Mouse (Mus musculus): ENCODE data around the gene Btbd19. TPM values are rescaled to one million over a fixed set of nuclear protein-coding genes. Genes with fewer than 3 reads are reported as not detected.
A peak's percentile ranks its signal among the peaks of the same experiment; 100 is the strongest.

The Btbd19 gene
- polyA plus RNA-seq, 1 experiment from 2014 or later: 5.1 TPM

GRCm38 (mm10) chr4:117095551-117096452, 29.7 kb downstream of the Btbd19 start, which contains the start of gene Ptch2:
Ptch2 (plus strand) TSS chr4:117096075.
- H3K27me3 ChIP-seq: peaks cover 3% of the 10 kb centered on the region; the same call in 1 of the 2 replicates

DNA sequence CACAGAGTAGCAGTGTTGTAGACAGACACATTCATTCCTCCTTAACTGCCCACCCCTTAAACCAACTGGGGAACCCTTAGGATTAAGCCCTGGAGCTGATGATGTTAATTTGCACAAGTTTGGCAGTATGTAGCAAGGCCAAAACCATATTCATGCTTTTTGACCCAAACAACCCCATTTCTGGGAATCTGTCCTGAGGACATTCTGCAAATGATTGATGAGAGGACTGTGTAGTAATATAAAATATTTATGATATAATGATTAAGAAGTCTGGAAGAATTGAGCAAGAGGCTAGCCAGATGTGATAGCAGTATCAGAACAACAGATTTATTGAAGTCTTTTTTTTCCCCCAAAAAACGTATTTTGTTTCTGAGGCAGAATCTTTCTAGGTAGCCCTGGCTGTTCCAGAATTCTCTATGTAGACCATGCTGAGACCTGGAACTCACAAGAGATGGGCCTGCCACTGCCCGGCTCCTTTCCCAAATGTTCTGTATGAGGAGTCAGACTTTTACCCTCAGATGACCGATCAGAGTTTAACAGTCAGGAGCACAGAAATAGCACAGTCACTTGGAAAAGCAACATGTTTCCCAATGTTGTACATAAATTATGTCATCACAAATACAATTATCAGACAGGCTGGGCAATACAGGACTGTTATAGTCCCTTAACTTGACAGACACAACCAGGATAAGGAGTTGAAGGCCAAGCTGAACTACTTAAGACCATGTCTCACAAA, 30.7 kb downstream of the Btbd19 start:
- Histone ChIP-seq H3K4me3 (replicated peaks) (no peak overlapping the region), H3K36me3 (0 out of 2 replicates have a peak, but pooled peaks cover 1% of the 10 kb centered on the region), H3K4me2 (peak overlapping the region; percentile 95; the same call in 1 of the 2 replicates), H3K9ac (replicated peaks) (no peak overlapping the region), H3K4me1 (replicated peaks) (peaks cover 33% of the 10 kb centered on the region), H3K27ac (peak overlapping the region; percentile 73; the same call in 1 of the 2 replicates), H3K9me3 (no peaks in the 10 kb centered on the region), H3K27me3 (peaks cover 3% of the 10 kb centered on the region; the same call in 1 of the 2 replicates)
- ATAC-seq (ENCODE audit: insufficient number of reproducible peaks, insufficient read depth, low FRiP score, low TSS enrichment, low read depth): no peak
- WGBS: 71% methylated on average over 3 of the region's 3 CpGs

More at GRCm38 (mm10) chr4:117095551-117096452, 29.7 kb downstream of the Btbd19 start, which contains the start of gene Ptch2:
- H3K36me3 ChIP-seq: peaks cover 11% of the 10 kb centered on the region
- peak within 1 kb of the TSS; percentile 73 for H3K27ac ChIP-seq
- peak within 1 kb of the TSS; percentile 70 for H3K9ac ChIP-seq (replicated peaks)
- ATAC-seq (ENCODE audit: insufficient number of reproducible peaks, insufficient read depth, low FRiP score, low TSS enrichment, low read depth): peak; percentile 82
- H3K4me2 ChIP-seq: peak within 1 kb of the TSS; percentile 95
- under 1% methylated on average over 50 of the region's 50 CpGs for WGBS
- H3K4me1 ChIP-seq (replicated peaks): peaks cover 33% of the 10 kb centered on the region
- no peaks in the 10 kb centered on the region for H3K9me3 ChIP-seq
- H3K4me3 ChIP-seq (replicated peaks): peak within 1 kb of the TSS; percentile 68

- Histone ChIP-seq H3K4me3 (replicated peaks) (no peak overlapping the region), H3K4me2 (no peak overlapping the region), H3K27me3 (no peaks in the 10 kb centered on the region), H3K27ac (no peak overlapping the region), H3K4me1 (replicated peaks) (peaks cover 4% of the 10 kb centered on the region; the same call in 1 of the 2 replicates), H3K9ac (replicated peaks) (no peak overlapping the region), H3K36me3 (peaks cover 12% of the 10 kb centered on the region), H3K9me3 (no peaks in the 10 kb centered on the region)
- ATAC-seq (ENCODE audit: insufficient number of reproducible peaks, insufficient read depth, low FRiP score, low TSS enrichment, low read depth): no peak
- WGBS: 81% methylated on average over 7 of the region's 7 CpGs
Measured at GRCm38 (mm10) chr4:117090586-117090985, 34.9 kb downstream of the Btbd19 start.

DNA sequence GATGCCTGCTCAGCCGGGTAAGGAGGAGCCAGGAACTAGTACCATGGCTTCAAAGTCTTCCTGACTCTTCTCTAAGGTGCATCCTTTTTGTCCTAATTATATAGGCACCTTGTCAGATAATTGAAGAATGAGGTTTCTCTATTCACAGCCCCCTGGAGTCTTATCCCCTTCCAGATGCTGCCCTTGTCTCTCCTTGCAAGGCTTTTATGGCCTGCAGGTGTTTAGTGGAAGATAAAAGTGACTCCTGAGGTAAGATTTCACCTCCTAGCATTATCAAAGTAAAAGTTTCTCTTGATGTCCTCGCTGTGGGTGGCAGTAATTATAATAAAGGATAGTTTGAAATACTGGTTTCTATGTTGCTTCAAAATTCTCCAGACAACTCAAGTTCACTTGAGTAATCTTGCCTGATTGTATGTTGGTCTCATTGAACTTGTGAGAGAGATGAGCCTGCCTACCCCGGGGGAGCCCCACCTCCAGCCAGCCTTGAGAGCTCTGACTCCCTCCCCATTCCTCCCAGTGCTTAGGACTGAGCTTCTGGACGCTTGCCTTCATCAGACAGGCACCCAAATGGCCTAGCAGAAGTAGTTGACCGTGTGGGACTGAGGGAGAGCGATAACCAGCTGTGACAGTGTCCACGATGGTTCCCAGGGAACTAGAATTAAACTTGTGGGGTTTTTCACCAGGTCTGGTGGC, 37.4 kb downstream of the Btbd19 start:
- no peaks in the 10 kb centered on the region for H3K4me1 ChIP-seq (replicated peaks)
- no peak for ATAC-seq (ENCODE audit: insufficient number of reproducible peaks, insufficient read depth, low FRiP score, low TSS enrichment, low read depth)
- peaks cover 22% of the 10 kb centered on the region for H3K36me3 ChIP-seq
- H3K4me3 ChIP-seq (replicated peaks): no peak overlapping the region
- H3K27me3 ChIP-seq: no peaks in the 10 kb centered on the region
- H3K9me3 ChIP-seq: no peaks in the 10 kb centered on the region
- H3K9ac ChIP-seq (replicated peaks): no peak overlapping the region
- WGBS: 59% methylated on average over 7 of the region's 7 CpGs
- no peak overlapping the region for H3K27ac ChIP-seq
- no peak overlapping the region for H3K4me2 ChIP-seq

DNA sequence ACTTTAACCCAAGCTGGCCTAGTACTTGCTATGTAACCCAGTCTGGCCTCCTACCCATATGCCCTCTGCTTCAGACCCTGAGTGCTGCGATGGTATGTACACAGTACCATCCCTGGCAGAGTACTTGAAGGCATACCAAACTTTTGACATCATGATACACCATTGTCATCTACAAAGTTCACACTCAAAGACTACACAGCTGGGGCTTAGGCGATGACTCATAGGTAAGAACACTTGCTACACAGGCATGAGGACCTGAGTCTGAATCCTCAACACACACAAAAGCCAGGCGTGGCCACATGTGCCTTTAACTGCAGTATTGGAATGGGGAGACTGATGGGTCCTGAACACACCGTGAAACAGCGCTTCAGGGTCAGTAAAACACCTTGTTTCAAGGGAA, 54.3 kb downstream of the Btbd19 start:
- Histone ChIP-seq H3K36me3 (peaks cover 94% of the 10 kb centered on the region), H3K9ac (replicated peaks) (no peak overlapping the region), H3K4me2 (no peak overlapping the region), H3K4me1 (replicated peaks) (no peaks in the 10 kb centered on the region), H3K9me3 (no peaks in the 10 kb centered on the region), H3K27ac (no peak overlapping the region), H3K27me3 (no peaks in the 10 kb centered on the region), H3K4me3 (replicated peaks) (no peak overlapping the region)
- 95% methylated on average over 5 of the region's 5 CpGs for WGBS
- no peak for ATAC-seq (ENCODE audit: insufficient number of reproducible peaks, insufficient read depth, low FRiP score, low TSS enrichment, low read depth)

- H3K4me3 ChIP-seq (replicated peaks): no peak overlapping the region
- no peak overlapping the region for H3K27ac ChIP-seq
- H3K9ac ChIP-seq (replicated peaks): no peak overlapping the region
- no peaks in the 10 kb centered on the region for H3K9me3 ChIP-seq
- no peak overlapping the region for H3K4me2 ChIP-seq
- WGBS: 89% methylated on average over 4 of the region's 4 CpGs
- ATAC-seq (ENCODE audit: insufficient number of reproducible peaks, insufficient read depth, low FRiP score, low TSS enrichment, low read depth): no peak
- H3K4me1 ChIP-seq (replicated peaks): no peaks in the 10 kb centered on the region
- H3K36me3 ChIP-seq: peaks cover 94% of the 10 kb centered on the region
- H3K27me3 ChIP-seq: no peaks in the 10 kb centered on the region
Measured at GRCm38 (mm10) chr4:117070624-117071023, 54.9 kb downstream of the Btbd19 start.

DNA sequence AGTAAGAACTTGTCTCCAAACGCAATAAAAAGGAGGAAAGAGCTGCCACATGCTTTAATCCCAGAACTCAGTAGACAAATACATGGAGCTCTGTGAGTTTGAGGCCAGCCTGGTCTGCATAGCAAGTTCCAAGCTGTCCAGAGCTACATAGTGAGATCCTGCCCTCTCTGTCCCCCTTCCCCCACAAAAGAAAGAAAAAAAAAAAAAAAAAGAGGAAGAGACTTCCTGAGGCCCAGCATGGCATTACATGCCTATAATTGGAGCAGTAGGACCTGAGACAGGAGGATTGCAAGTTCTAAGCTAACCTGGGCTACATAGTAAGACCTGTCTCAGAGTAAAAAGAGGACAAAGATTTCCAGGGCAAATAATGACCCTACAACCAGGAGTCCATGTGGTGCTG, 55.9 kb downstream of the Btbd19 start:
- 82% methylated on average over 1 of the region's 1 CpGs for WGBS
- Histone ChIP-seq H3K4me2 (no peak overlapping the region), H3K27me3 (no peaks in the 10 kb centered on the region), H3K27ac (no peak overlapping the region), H3K4me1 (replicated peaks) (no peaks in the 10 kb centered on the region), H3K36me3 (peaks cover 90% of the 10 kb centered on the region), H3K4me3 (replicated peaks) (no peak overlapping the region), H3K9ac (replicated peaks) (no peak overlapping the region), H3K9me3 (no peaks in the 10 kb centered on the region)
- ATAC-seq (ENCODE audit: insufficient number of reproducible peaks, insufficient read depth, low FRiP score, low TSS enrichment, low read depth): no peak

Small RNA genes lying within 50 kb of the gene (microRNA-seq; reads per million reads assigned to microRNA genes)
- not detected for gene Gm22398

Other genes starting within 250 kb of the Btbd19 start
- 0.58 and 0.70 TPM in 2 replicates for gene Zswim5, start 248.3 kb downstream of the Btbd19 start, polyA plus RNA-seq (2016; fragmentation: Nextera tagmentation; extraction: Ambion mirVana)
- gene Urod, start 131.3 kb downstream of the Btbd19 start, polyA plus RNA-seq (2016; fragmentation: Nextera tagmentation; extraction: Ambion mirVana): 110 and 111 TPM in 2 replicates
- 10.7 and 10.8 TPM in 2 replicates for gene Hectd3, start 130.4 kb downstream of the Btbd19 start, polyA plus RNA-seq (2016; fragmentation: Nextera tagmentation; extraction: Ambion mirVana)
- 53.0 and 54.0 TPM in 2 replicates for gene Eif2b3, start 106.3 kb downstream of the Btbd19 start, polyA plus RNA-seq (2016; fragmentation: Nextera tagmentation; extraction: Ambion mirVana)
- gene Ptch2, start 29.6 kb downstream of the Btbd19 start, polyA plus RNA-seq (2016; fragmentation: Nextera tagmentation; extraction: Ambion mirVana): 5.4 and 6.4 TPM in 2 replicates
- gene Tctex1d4, start 1.1 kb upstream of the Btbd19 start, polyA plus RNA-seq (2016; fragmentation: Nextera tagmentation; extraction: Ambion mirVana): not detected in 2 replicates
- 2.5 and 2.7 TPM in 2 replicates for gene Plk3, start 8.2 kb upstream of the Btbd19 start, polyA plus RNA-seq (2016; fragmentation: Nextera tagmentation; extraction: Ambion mirVana)
- 892 and 981 TPM in 2 replicates for gene Rps8, start 30.5 kb upstream of the Btbd19 start, polyA plus RNA-seq (2016; fragmentation: Nextera tagmentation; extraction: Ambion mirVana)
- gene Kif2c, start 56.9 kb upstream of the Btbd19 start, polyA plus RNA-seq (2016; fragmentation: Nextera tagmentation; extraction: Ambion mirVana): 106 and 108 TPM in 2 replicates
- gene Tmem53, start 126.2 kb upstream of the Btbd19 start, polyA plus RNA-seq (2016; fragmentation: Nextera tagmentation; extraction: Ambion mirVana): 8.8 and 11.0 TPM in 2 replicates
- gene Armh1, start 126.4 kb upstream of the Btbd19 start, polyA plus RNA-seq (2016; fragmentation: Nextera tagmentation; extraction: Ambion mirVana): 0.26 and 0.65 TPM in 2 replicates

Measured in limb, embryonic 12.5 days (tissue).